Mouse (Mus musculus) limb, embryonic 11.5 days (tissue): ENCODE results near the gene Pde4d. TPM values are rescaled to one million over a fixed set of nuclear protein-coding genes. Genes with fewer than 3 reads are reported as not detected.

Source experiments
- ATAC-seq: fragments of 200-750 bp; cut with Nextera tagmentation; 2 replicates; pipeline ENCODE4 v1.8.0; 2017; ENCODE audit warnings: low read depth; ENCODE audit not compliant: insufficient number of reproducible peaks, low FRiP score, low TSS enrichment
- DNase-seq: peaks from one replicate; pipeline ENCODE4 v3.0.0-alpha.2; 2015; ENCODE audit warnings: low spot score
- H3K27ac ChIP-seq: fragments of 300-500 bp; sonication (generic); replicated peaks from 2 replicates; pipeline ENCODE4 v1.5.1; 2014; ENCODE audit warnings: low read depth, mild to moderate bottlenecking, low read length
- H3K27me3 ChIP-seq: fragments of 300-500 bp; sonication (generic); 2 replicates; pipeline ENCODE4 v1.6.1; 2014; ENCODE audit warnings: mild to moderate bottlenecking, low read length, mixed read lengths; ENCODE audit not compliant: control insufficient read depth, insufficient read depth
- H3K36me3 ChIP-seq: fragments of 300-500 bp; sonication (generic); 2 replicates; pipeline ENCODE4 v1.6.1; 2014; ENCODE audit warnings: mild to moderate bottlenecking, low read length, moderate library complexity, mixed read lengths; ENCODE audit not compliant: control insufficient read depth, insufficient read depth
- H3K4me1 ChIP-seq: fragments of 300-500 bp; sonication (generic); 2 replicates; pipeline ENCODE4 v1.6.1; 2014; ENCODE audit warnings: low read length, mixed read lengths; ENCODE audit not compliant: control insufficient read depth, insufficient read depth
- H3K4me2 ChIP-seq: fragments of 300-500 bp; sonication (generic); 2 replicates; pipeline ENCODE4 v1.6.1; 2014; ENCODE audit warnings: low read depth, mild to moderate bottlenecking, moderate library complexity; ENCODE audit not compliant: severe bottlenecking
- H3K4me3 ChIP-seq: fragments of 300-500 bp; sonication (generic); 2 replicates; pipeline ENCODE4 v1.5.1; 2014; ENCODE audit warnings: low read depth, low read length
- H3K9ac ChIP-seq: fragments of 300-500 bp; sonication (generic); 2 replicates; pipeline ENCODE4 v1.6.1; 2014; ENCODE audit warnings: mild to moderate bottlenecking, low read length
- H3K9me3 ChIP-seq: fragments of 300-500 bp; sonication (generic); 2 replicates; pipeline ENCODE4 v1.6.1; 2016; ENCODE audit warnings: low read length; ENCODE audit not compliant: control insufficient read depth
- WGBS: fragments of 180-500 bp; shearing (Covaris S2); extraction: QIAGEN DNeasy Blood & Tissue Kit; methylation state at CpG from one replicate; pipeline ENCODE4 v1.1.7; 2014; 5-methylcytosine and 5-hydroxymethylcytosine counted together
- polyA plus RNA-seq: library from polyadenylated mRNA; unstranded; fragments of >200 nt; fragmentation: Nextera tagmentation; extraction: Ambion mirVana; gene quantifications from 2 replicates; pipeline ENCODE4 v1.2.1, GENCODE M21; 2014

Pde4d gene
- polyA plus RNA-seq, 1 experiment from 2014 or later = 13.3 TPM

DNA sequence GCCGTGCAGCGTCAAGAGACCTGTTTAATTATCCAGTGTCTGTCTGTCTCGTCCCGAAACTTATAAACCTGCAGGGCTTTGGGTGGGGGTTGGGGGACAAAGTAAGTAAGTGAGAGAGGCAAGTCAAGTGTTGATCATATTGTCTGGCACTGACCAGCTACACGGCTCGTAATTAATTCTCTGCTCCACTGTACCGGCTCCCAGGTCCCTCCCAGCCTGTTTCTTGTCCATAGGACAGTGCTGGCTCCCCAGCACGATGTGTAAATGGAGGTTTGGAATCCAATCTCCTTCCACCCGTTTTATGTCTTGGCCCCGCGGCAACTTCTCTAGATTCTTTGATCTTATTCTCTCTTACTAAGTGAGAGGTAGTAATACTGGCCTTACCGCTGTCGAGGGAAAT lies 975.8 kb downstream of the Pde4d start:
- 70% methylated on average over 13 of the region's 13 CpGs for WGBS
- H3K36me3 ChIP-seq = no peaks in the 10 kb centered on the region
- no peak overlapping the region for H3K9ac ChIP-seq
- H3K4me2 ChIP-seq = no peak overlapping the region
- no peaks in the 10 kb centered on the region for H3K27me3 ChIP-seq
- ATAC-seq (no peak), DNase-seq (no peak)
- H3K4me1 ChIP-seq = no peaks in the 10 kb centered on the region
- H3K27ac ChIP-seq = no peak overlapping the region
- no peak overlapping the region for H3K4me3 ChIP-seq
- no peaks in the 10 kb centered on the region for H3K9me3 ChIP-seq

DNA sequence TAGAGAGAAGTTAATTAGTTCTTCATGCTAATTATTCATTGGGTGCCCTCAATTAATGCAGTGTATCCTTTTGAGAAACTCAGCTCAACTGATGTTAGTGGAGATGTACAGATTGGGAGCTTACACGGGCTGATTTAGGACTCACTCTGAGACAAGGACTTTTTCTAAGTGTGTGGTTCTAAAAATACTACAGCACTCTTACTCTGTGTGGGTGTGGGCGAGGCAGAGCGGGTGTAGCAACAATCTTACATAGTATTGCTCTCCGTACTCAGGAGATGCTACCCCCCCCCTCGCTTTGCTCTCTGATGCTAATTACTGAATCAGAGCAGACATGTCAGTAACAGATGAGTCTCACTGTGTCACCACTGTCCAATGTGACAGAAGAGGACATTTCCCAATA lies 976.3 kb downstream of the Pde4d start:
- Histone ChIP-seq H3K4me3 (no peak overlapping the region), H3K4me1 (no peaks in the 10 kb centered on the region), H3K27ac (no peak overlapping the region), H3K9me3 (no peaks in the 10 kb centered on the region), H3K36me3 (no peaks in the 10 kb centered on the region), H3K4me2 (no peak overlapping the region), H3K27me3 (no peaks in the 10 kb centered on the region), H3K9ac (no peak overlapping the region)
- DNase-seq (no peak), ATAC-seq (no peak)
- WGBS = 90% methylated on average over 5 of the region's 5 CpGs

DNA sequence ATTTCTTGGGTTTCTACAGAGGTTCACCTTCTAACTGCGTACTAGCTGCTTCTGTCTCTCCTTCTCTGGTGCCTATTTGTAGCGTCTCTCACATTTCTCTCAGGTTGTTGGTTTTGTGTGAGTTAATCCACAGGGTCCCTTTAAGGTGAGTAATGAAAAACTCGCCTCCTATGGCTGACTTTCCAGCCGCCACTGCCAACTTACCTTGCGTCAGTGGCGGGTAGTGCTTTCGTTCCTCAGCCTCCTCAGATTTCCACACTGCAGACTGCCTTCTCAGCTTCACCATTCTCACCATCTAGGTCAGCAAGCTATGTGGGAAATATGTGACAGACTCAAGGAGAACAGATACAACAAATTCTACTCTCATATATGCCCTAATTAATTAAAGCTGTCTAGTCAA lies 977.8 kb downstream of the Pde4d start:
- DNase-seq (no peak), ATAC-seq (no peak)
- Histone ChIP-seq H3K27ac (no peak overlapping the region), H3K4me1 (no peaks in the 10 kb centered on the region), H3K27me3 (no peaks in the 10 kb centered on the region), H3K4me2 (no peak overlapping the region), H3K4me3 (no peak overlapping the region), H3K9ac (no peak overlapping the region), H3K36me3 (no peaks in the 10 kb centered on the region), H3K9me3 (no peaks in the 10 kb centered on the region)
- 84% methylated on average over 7 of the region's 7 CpGs for WGBS

DNA sequence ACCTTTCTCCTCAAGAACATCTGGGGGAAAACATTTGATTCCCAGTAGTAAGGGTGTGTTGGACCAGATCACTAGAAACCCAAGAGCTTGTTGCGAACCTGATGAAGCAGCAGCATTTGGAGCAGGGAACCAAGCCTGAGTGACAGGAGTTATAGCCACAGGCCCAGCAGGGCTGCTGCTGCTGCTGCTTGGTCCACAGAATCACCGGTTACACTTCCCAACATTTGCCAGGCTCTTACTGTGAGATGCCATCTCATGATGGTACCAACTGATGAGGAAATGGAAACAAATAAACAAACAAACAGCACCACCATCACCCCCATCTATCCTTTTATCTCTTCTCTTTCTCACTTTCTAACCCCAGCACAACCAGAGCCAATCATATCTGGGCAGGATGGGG lies 979.8 kb downstream of the Pde4d start:
- Histone ChIP-seq H3K27me3 (no peaks in the 10 kb centered on the region), H3K27ac (no peak overlapping the region), H3K4me2 (no peak overlapping the region), H3K9ac (no peak overlapping the region), H3K9me3 (no peaks in the 10 kb centered on the region), H3K36me3 (no peaks in the 10 kb centered on the region), H3K4me1 (no peaks in the 10 kb centered on the region), H3K4me3 (no peak overlapping the region)
- 90% methylated on average over 2 of the region's 2 CpGs for WGBS
- no peak for DNase-seq
- no peak for ATAC-seq

DNA sequence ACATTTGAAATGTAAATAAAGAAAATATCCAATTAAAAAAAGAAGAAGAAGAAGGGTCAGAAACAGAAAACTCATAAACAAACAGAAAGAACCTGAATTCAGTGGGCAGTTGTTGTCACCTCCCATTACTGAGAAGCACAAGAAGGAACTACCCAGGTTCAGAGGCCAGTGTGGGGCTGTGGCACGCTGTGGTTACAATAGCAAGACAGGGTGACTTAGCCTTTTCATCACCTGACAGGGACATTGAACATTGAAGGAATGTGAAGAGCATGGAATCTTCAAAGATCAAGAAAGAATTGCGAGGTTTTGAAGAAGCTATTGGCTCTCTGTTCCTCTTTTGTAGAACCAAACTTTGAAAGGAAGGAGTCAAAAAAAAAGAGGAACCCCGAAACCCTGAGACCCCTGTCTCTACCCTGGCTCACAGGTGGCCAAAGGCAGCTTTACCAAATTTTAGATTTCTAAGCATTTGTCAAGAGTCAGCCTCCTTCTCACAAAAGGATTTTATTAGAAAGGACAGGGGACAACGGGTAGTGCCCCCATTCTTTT lies 987.6 kb downstream of the Pde4d start:
- Histone ChIP-seq H3K36me3 (no peaks in the 10 kb centered on the region), H3K4me1 (0 out of 2 replicates have a peak, but pooled peaks cover 5% of the 10 kb centered on the region), H3K27ac (no peak overlapping the region), H3K4me2 (no peak overlapping the region), H3K27me3 (no peaks in the 10 kb centered on the region), H3K9ac (no peak overlapping the region), H3K9me3 (no peaks in the 10 kb centered on the region), H3K4me3 (no peak overlapping the region)
- 85% methylated on average over 4 of the region's 4 CpGs for WGBS
- DNase-seq (no peak), ATAC-seq (no peak)

DNA sequence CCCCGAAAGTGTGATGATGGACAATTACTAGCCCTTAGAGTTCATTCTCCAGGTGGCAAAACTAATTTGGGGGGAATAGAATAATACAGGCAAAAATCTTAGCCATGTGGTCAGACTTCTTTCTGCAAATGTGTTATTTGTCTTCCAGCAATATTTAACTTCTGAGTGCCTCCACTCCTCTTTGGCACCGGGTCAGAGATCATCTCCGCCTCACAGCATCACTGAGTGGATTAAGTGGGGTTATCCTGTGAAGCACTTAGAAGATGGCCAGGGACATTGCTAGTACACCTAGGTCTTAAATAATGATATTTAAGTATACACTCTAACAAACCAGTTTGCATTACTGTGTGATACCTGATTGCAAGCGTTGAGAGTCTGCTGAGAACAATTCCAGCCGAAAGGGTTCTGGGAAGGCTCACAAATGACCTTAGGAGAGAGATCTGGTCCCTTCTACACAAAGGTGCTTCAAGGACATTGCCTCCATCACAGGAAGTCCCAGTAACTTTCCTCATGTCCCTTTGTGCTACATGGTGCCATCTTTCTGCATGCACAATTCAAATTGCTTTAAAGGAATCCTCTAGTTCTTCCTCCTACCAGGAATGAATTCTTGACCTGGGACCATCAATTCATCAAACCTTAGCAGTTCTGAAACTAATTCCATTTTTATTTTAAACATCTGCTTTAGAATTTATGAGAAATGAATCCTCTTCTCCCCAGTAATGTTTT lies 989.9 kb downstream of the Pde4d start:
- H3K36me3 ChIP-seq = no peaks in the 10 kb centered on the region
- 61% methylated on average over 5 of the region's 5 CpGs for WGBS
- H3K9ac ChIP-seq = no peak overlapping the region
- DNase-seq (no peak), ATAC-seq (no peak)
- H3K9me3 ChIP-seq = no peaks in the 10 kb centered on the region
- no peak overlapping the region for H3K27ac ChIP-seq
- no peak overlapping the region for H3K4me3 ChIP-seq
- H3K4me2 ChIP-seq = no peak overlapping the region; the same call in none of the 2 replicates
- H3K27me3 ChIP-seq = no peaks in the 10 kb centered on the region
- 0 out of 2 replicates have a peak, but pooled peaks cover 5% of the 10 kb centered on the region for H3K4me1 ChIP-seq

DNA sequence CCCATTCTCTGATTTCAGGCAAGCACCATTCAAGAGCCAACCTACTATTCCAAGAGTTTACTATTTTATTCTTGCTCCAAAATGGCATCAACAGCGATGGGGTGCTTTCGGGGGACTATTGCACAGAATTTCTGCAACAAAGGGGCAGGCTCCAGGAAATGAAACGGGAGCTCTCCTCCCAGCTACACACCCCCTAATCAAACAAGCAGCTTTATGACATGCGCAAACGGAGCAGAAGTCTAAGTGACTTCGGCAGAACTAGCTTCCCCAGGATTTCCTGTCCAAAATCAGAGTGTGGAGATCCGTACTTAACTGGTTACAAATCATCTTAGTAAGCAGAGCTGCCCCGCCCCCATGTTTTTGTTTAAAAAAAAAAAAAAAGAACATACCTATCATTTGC lies 990.6 kb downstream of the Pde4d start:
- no peaks in the 10 kb centered on the region for H3K9me3 ChIP-seq
- H3K27ac ChIP-seq = peak overlapping the region; percentile 68
- peak; percentile 76 for DNase-seq
- H3K4me3 ChIP-seq = peak overlapping the region; percentile 38
- H3K4me2 ChIP-seq = peak overlapping the region; percentile 84
- 0 out of 2 replicates have a peak, but pooled peaks cover 5% of the 10 kb centered on the region for H3K4me1 ChIP-seq
- H3K9ac ChIP-seq = peak overlapping the region; percentile 45
- H3K36me3 ChIP-seq = no peaks in the 10 kb centered on the region
- H3K27me3 ChIP-seq = no peaks in the 10 kb centered on the region
- ATAC-seq = peak; percentile 76
- under 1% methylated on average over 8 of the region's 8 CpGs for WGBS

DNA sequence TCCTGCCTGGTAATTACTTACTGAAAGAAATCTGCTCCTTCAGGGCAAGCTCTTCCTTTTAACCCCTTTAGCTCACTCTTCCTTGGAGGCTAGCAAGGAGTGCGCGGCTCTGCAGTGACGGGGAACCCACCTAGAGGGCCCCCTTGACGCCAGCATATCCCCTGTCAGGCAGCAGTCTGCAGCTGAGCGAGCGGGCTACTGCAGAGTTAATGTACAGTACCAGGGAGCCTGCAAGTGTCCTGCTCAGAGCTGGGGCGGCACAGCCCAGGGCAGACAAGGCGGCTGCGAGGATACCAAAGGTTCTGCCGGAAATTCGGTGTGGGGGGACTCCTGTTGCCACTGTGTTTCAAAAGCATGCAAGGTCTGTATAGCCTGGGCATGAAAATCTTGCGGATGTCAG lies 991.1 kb downstream of the Pde4d start:
- ATAC-seq = peak; percentile 97
- Histone ChIP-seq H3K27ac (peak overlapping the region; percentile 68), H3K4me3 (peak overlapping the region; percentile 38), H3K4me2 (peak overlapping the region; percentile 84), H3K9me3 (no peaks in the 10 kb centered on the region), H3K4me1 (0 out of 2 replicates have a peak, but pooled peaks cover 5% of the 10 kb centered on the region), H3K27me3 (no peaks in the 10 kb centered on the region), H3K9ac (peak overlapping the region; percentile 45), H3K36me3 (no peaks in the 10 kb centered on the region)
- peak; percentile 89 for DNase-seq
- WGBS = 0% methylated on average over 12 of the region's 12 CpGs
